Mouse (Mus musculus): ENCODE data around the gene Arfip2. TPM values are rescaled to one million over a fixed set of nuclear protein-coding genes. Genes with fewer than 3 reads are reported as not detected.

Gene Arfip2
- polyA plus RNA-seq (2016; fragmentation: Nextera tagmentation; extraction: Ambion mirVana): 60.0 and 67.4 TPM in 2 replicates

DNA sequence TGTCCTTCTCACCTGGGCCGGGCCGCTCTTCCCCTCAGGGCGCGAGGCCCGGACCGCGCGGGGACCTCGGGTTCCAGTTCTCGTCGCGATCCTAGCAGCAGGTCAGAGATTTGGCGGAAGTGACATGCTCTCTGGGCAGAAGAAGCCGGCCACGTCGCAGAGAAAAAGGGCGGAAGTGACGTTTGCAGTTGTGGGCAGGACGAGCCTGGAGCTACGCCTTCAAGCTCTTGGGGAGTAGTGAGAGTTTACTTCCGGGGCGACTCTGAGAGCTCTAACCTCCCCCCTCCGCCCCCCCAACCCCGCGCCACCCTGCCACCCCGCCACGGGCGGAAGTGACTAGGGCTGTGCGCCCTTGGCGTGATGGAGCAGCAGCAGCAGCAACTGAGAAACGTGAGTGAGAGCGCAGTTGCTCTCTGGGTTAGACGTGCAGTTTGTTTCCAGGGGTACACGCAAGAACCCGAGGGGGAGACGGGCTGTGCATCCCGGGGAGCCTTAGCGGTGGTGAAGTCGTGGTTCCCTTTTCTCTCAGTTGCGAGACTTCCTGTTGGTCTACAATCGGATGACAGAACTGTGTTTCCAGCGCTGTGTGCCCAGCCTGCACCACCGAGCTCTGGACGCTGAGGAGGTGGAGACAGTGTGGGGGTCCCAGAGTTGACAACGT, at the start of gene Arfip2, which contains the start of gene Gm45799:
Arfip2 (minus strand) TSS at position 184 of the 661 bp plus-strand sequence.
Gm45799 (plus strand) TSS at position 320 of the 661 bp plus-strand sequence.
- H3K4me1 ChIP-seq: peaks cover 23% of the 10 kb centered on the region
- H3K27me3 ChIP-seq (ENCODE audit: low read depth, poor library complexity, severe bottlenecking): no peaks in the 10 kb centered on the region; the same call in 1 of the 2 replicates
- DNase-seq (ENCODE audit: low spot score): peak; percentile 95
- H3K36me3 ChIP-seq: peaks cover 54% of the 10 kb centered on the region
- under 1% methylated on average over 45 of the region's 45 CpGs for WGBS
- H3K27ac ChIP-seq: peak within 1 kb of the TSS; percentile 87
- peak within 1 kb of the TSS; percentile 82 for H3K4me3 ChIP-seq
- H3K9me3 ChIP-seq (replicated peaks): no peaks in the 10 kb centered on the region

DNA sequence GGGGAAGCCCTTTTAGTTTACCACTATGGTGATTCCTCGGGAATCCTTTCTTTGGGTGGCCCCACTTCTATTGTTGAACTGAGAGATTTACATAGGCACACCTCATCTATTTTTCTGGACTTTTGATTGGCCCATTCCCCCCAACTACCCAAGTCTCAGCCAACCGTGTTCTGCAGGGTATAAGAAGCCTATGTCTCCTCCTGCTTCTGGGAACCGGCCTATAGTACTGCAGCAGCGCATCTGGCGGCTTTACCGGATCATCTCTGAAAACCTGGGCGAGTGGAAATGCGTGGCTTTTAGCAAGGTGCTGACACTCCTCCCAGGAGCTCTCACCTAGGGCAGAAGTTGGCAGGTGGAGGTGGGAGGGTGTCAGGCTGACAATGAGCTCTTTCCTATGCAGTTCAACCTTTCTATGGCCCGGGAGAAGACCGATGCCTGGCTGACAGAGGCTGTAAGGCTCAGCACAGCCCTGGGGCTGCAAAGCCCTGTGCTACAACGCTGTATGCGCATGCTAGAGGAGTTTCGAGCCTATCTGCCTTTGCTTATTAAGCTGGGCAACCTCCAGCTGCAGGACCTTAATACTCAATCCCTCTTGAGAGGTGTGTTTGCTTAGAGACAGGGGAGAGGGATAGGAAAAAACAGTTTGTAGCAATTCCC, 45.5 kb upstream of the Arfip2 start:
- DNase-seq (ENCODE audit: low spot score): no peak
- no peaks in the 10 kb centered on the region for H3K9me3 ChIP-seq (replicated peaks)
- no peak overlapping the region for H3K27ac ChIP-seq
- peaks cover 4% of the 10 kb centered on the region; the same call in 1 of the 2 replicates for H3K4me1 ChIP-seq
- peak overlapping the region; percentile 25 for H3K4me3 ChIP-seq
- no peaks in the 10 kb centered on the region for H3K36me3 ChIP-seq
- peaks cover 4% of the 10 kb centered on the region; the same call in 1 of the 2 replicates for H3K27me3 ChIP-seq (ENCODE audit: low read depth, poor library complexity, severe bottlenecking)
- 14% methylated on average over 13 of the region's 13 CpGs for WGBS

DNA sequence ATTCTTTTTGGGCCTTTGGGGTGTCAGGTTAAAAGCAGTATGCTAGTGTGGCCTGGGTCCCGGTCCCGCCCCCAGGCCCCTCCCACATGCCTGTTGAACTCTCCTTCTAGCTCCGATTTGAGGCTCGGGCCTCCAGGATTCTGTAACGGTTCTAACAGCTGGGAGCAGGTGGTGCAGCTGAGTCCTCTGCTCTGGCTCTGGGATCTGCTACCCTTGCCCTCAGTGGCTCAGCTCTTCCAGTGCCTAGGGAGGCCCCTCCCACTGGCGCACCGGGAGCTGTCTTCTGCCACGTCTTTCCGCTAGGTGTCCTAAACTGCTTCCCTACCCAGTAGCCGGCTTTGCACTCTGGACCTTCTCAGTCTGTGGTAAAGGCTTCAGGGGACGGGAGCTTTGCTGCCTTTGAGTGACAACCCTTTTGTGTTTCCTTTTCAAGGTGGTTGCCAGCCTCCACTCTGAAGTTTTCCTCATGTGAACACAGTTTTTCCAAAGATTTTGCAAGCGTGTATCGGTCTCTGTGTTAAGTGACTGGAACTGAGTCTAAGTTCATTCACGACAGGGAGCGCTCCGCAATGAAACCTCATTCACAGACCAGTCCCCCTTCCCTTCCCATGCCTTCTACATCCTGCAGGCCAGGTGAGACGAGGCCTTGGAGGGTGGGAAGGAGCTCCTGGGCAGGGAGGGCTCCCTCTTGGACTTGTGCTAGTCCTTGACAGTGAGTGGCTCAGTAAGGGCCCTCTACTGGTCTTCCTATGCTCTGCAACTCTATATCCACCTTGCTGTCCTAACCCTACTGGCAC, 10.6 kb upstream of the Arfip2 start, which contains the start of gene Dnhd1:
Dnhd1 (plus strand) TSS at position 189 of the 797 bp plus-strand sequence.
- 3% methylated on average over 17 of the region's 17 CpGs for WGBS
- DNase-seq (ENCODE audit: low spot score): peak; percentile 78
- Histone ChIP-seq H3K36me3 (peaks cover 8% of the 10 kb centered on the region), H3K27me3 (ENCODE audit: low read depth, poor library complexity, severe bottlenecking) (no peaks in the 10 kb centered on the region), H3K9me3 (replicated peaks) (no peaks in the 10 kb centered on the region), H3K4me1 (peaks cover 15% of the 10 kb centered on the region), H3K4me3 (peak within 1 kb of the TSS; percentile 48), H3K27ac (0 out of 2 replicates have a peak within 1 kb of the TSS, but pooled peaks have one; percentile 53)

DNA sequence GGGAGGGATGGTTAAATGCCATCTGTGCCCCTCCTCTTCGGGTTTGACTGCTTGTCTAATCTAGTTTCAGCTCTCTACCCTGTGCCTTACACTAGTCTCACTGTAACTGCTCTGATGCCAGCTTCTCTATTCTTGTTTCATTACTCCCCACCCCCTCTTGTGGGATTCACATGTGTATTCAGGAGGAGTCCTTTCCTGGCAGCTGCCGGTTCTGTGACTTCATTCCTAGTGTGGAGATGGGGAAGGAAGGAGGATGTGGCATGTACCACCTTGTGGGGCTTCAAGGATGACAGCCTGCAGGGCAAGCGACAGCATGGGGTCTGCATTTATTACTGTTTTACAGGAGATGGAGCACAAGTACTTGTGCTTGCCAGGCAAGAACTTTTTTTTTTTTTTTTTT, 1.7 kb upstream of the Arfip2 start:
- Histone ChIP-seq H3K4me1 (peaks cover 23% of the 10 kb centered on the region), H3K4me3 (peak overlapping the region; percentile 82; the same call in 1 of the 2 replicates), H3K36me3 (peaks cover 43% of the 10 kb centered on the region), H3K27me3 (ENCODE audit: low read depth, poor library complexity, severe bottlenecking) (no peaks in the 10 kb centered on the region), H3K9me3 (replicated peaks) (no peaks in the 10 kb centered on the region), H3K27ac (no peak overlapping the region)
- no peak for DNase-seq (ENCODE audit: low spot score)
- 81% methylated on average over 3 of the region's 3 CpGs for WGBS

DNA sequence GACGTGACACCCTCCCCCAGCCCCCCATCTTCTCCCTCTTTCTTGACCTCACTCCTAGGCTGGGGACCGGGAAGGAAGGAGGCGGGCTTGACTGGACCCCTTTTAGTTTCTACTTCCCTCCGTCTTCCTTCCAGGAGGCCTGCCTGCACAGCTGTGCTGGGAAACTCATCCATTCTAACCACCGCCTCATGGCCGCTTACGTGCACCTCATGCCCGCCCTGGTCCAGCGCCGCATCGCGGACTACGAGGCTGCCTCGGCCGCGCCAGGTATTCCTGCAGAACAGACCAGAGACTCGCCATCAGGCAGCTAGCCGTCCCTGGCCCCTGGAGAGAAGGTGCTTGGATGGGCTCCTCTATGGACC, 659 bp upstream of the Arfip2 start:
- Histone ChIP-seq H3K27ac (peak overlapping the region; percentile 87), H3K36me3 (peaks cover 49% of the 10 kb centered on the region), H3K4me1 (peaks cover 23% of the 10 kb centered on the region), H3K9me3 (replicated peaks) (no peaks in the 10 kb centered on the region), H3K4me3 (peak overlapping the region; percentile 82), H3K27me3 (ENCODE audit: low read depth, poor library complexity, severe bottlenecking) (no peaks in the 10 kb centered on the region)
- 1% methylated on average over 18 of the region's 18 CpGs for WGBS
- no peak for DNase-seq (ENCODE audit: low spot score)

DNA sequence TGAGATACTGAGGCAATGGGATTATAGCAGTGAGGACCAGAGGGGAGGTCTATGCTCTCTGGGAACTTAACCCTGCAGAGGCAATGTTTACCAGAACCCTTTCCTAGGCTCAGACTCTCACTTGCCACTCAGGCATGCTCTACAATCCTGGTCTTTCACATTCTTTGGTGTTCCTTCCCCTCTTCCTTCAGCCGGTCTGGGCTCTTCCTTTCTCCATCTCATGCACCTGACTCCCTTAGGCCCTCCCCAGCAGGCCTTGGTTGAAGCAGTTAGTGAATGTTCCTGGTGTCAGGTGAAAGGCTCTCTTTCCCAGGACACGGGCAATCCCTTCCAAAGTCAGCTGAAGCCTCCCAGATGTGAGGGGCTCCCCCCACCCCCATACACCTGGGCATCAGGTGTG, 460 bp downstream of the Arfip2 start, which contains the start of gene Timm10b:
Timm10b (plus strand) TSS at position 301 of the 400 bp plus-strand sequence.
- 7% methylated on average over 2 of the region's 2 CpGs for WGBS
- no peak for DNase-seq (ENCODE audit: low spot score)

DNA sequence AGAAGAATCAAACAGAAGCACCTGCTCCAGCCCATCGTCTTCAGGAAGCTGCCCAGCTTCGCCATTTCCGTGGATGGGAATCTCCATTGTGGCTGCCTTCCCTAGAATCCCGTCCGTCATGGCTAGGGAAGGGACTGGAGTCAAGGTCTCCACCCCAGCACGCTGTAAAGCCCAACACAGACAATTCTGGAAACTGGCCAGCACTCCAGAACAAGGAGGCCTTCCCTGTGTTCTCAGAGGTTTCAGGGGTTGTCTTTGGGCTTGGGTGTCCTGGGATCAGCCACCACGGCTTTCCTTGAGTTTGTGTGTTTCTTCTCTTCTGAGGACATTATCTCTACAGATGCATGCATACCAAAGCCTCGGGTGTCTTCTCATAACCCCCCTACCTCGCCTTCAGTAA, 912 bp downstream of the Arfip2 start:
- H3K4me3 ChIP-seq: peak overlapping the region; percentile 82
- DNase-seq (ENCODE audit: low spot score): no peak
- peaks cover 55% of the 10 kb centered on the region for H3K36me3 ChIP-seq
- peaks cover 5% of the 10 kb centered on the region for H3K27me3 ChIP-seq (ENCODE audit: low read depth, poor library complexity, severe bottlenecking)
- H3K27ac ChIP-seq: no peak overlapping the region; the same call in 1 of the 2 replicates
- 82% methylated on average over 9 of the region's 9 CpGs for WGBS
- H3K4me1 ChIP-seq: peaks cover 27% of the 10 kb centered on the region
- H3K9me3 ChIP-seq (replicated peaks): no peaks in the 10 kb centered on the region

More for the DNA sequence above, 460 bp downstream of the Arfip2 start, which contains the start of gene Timm10b:
- peak within 1 kb of the TSS; percentile 87 for H3K27ac ChIP-seq
- H3K9me3 ChIP-seq (replicated peaks): no peaks in the 10 kb centered on the region
- H3K4me3 ChIP-seq: peak within 1 kb of the TSS; percentile 82
- H3K36me3 ChIP-seq: peaks cover 57% of the 10 kb centered on the region
- peaks cover under 1% of the 10 kb centered on the region; the same call in 1 of the 2 replicates for H3K27me3 ChIP-seq (ENCODE audit: low read depth, poor library complexity, severe bottlenecking)
- H3K4me1 ChIP-seq: peaks cover 23% of the 10 kb centered on the region

DNA sequence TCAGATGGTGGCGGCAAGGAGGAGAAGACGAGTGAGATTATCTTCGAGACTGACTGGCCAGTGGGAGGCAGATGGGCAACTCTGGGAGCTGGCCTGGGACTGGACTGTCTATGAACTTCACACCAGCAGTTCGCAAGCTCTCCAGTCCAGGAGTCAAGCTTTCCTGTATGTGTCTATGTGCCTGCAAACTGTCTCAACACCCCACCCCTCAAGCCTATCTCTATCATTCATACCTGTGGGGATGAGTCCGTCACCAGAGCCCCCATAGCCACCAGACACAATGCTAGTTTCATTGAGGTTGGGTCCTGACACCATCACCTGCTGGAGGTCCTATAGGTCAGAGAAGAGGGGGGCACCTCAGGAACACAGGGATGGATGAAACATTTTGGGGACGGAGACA, 1.4 kb downstream of the Arfip2 start:
- Histone ChIP-seq H3K36me3 (peaks cover 50% of the 10 kb centered on the region), H3K27me3 (ENCODE audit: low read depth, poor library complexity, severe bottlenecking) (peaks cover 6% of the 10 kb centered on the region), H3K9me3 (replicated peaks) (no peaks in the 10 kb centered on the region), H3K4me3 (peak overlapping the region; percentile 82; the same call in 1 of the 2 replicates), H3K4me1 (peaks cover 32% of the 10 kb centered on the region), H3K27ac (no peak overlapping the region)
- no peak for DNase-seq (ENCODE audit: low spot score)
- WGBS: 93% methylated on average over 6 of the region's 6 CpGs

DNA sequence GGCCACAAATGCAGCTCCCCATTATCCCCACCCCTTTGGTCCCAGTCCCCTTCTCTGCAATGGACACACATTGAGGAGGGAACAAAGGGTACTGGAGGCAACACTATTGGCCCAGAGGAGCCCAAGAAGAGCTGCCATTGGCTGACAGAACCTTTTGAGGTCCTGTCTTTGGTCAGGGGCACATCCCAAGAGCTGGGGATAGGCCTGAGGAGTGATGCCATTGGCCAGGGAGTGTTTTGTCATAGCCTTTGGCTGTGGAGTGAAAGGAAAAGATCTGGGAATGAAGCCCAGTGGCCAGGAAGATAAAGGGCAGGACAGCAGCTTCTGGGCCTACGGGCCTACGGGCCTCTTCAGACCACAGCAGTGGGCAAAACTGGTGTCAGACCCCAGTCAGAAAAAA, 4.5 kb downstream of the Arfip2 start:
- Histone ChIP-seq H3K27me3 (ENCODE audit: low read depth, poor library complexity, severe bottlenecking) (peaks cover 6% of the 10 kb centered on the region), H3K36me3 (peaks cover 38% of the 10 kb centered on the region), H3K4me1 (peaks cover 30% of the 10 kb centered on the region), H3K9me3 (replicated peaks) (no peaks in the 10 kb centered on the region), H3K27ac (no peak overlapping the region), H3K4me3 (no peak overlapping the region)
- DNase-seq (ENCODE audit: low spot score): no peak
- 100% methylated on average over 2 of the region's 2 CpGs for WGBS

DNA sequence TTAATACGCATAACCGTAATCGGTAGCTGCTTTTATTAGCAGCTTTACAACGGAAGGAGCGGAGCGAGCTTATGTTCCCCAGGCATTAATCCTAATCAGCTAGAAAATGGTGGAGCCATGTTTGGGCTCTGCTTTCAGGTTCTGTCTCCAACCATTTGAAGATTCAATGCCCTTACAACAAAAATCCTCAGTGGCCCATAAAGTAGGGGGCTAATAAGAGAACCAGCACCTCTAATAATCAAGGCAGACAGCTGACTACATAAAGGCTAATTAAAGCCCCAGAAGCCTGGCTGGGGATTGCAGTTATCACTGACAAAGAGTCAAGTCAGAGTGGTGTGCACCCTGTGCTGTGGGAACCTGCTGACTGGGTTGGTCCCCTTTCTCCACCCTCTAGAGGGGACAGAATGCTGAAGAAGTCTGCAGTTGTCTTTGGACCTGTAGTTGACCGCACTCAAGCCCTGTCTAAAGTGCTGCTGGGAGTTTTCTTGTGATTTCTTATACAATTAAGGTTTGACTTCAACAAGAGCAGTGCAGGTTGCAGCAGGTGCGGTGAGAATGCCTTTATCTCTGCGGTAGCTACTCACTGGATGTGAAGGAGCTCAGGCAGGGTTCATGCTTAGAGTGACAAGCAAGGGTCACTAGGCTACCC, 5.8 kb downstream of the Arfip2 start:
- peak overlapping the region; percentile 76 for H3K4me3 ChIP-seq
- H3K9me3 ChIP-seq (replicated peaks): no peaks in the 10 kb centered on the region
- H3K36me3 ChIP-seq: peaks cover 38% of the 10 kb centered on the region
- H3K27me3 ChIP-seq (ENCODE audit: low read depth, poor library complexity, severe bottlenecking): peaks cover 6% of the 10 kb centered on the region
- H3K27ac ChIP-seq: no peak overlapping the region
- no peak for DNase-seq (ENCODE audit: low spot score)
- WGBS: 58% methylated on average over 9 of the region's 9 CpGs
- peaks cover 24% of the 10 kb centered on the region for H3K4me1 ChIP-seq

DNA sequence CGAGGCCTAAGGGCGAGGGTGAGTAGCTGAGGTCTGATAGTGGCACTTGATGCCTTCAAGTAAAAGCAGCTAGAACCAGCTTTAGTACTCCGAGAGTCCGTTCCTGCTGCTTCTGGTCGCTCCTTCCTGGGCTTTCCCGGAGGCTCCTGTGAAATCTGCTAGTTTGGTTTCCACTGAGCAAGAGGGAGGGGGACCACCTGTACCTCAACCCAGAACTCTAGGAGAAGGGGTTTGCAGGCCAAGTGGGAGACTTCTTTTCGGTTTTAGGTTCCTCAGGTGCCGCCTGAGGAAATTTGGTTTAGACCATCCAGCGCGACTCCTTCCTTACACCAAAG, 6.4 kb downstream of the Arfip2 start:
- H3K4me3 ChIP-seq: peak overlapping the region; percentile 76
- H3K4me1 ChIP-seq: peaks cover 20% of the 10 kb centered on the region
- H3K36me3 ChIP-seq: peaks cover 37% of the 10 kb centered on the region
- H3K27ac ChIP-seq: peak overlapping the region; percentile 88
- H3K9me3 ChIP-seq (replicated peaks): no peaks in the 10 kb centered on the region
- no peak for DNase-seq (ENCODE audit: low spot score)
- WGBS: 6% methylated on average over 10 of the region's 10 CpGs
- peaks cover 6% of the 10 kb centered on the region for H3K27me3 ChIP-seq (ENCODE audit: low read depth, poor library complexity, severe bottlenecking)

DNA sequence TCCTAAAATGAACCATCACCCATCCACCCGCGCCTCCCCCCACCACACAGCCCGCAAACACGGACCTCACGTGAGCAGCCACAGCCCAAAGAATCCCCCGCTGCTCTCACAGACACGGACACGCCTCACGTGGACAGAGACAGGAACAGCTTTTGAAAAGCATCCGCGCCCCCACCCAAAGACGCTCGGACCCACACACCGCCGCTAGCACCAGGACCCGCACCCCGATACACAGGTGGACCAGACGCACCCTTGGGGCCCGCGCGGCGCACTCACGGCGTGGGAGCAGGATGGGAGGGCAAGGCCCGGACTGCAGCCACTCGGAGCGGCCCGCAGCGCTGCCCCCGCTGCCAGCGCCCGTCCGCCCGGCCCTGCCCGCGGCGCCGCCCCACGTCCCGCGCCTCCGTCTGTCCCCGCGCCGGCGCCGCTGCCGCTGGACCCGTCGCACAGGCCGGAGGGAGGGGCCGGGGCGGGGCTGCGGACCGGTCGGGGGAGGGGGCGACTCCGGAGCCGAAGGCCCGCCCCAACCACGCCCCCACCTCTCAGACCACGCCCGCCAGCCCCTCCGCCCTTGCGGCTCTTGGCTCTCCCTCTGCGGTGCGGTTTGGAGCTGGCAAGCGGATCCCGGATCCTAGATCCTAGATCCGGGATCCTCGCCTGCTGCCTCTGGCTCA, 7.0 kb downstream of the Arfip2 start, which contains the start of gene Trim3:
Trim3 (minus strand) TSS at position 445 of the 674 bp plus-strand sequence.
- peak; percentile 94 for DNase-seq (ENCODE audit: low spot score)
- WGBS: under 1% methylated on average over 66 of the region's 71 CpGs
- peaks cover 6% of the 10 kb centered on the region for H3K27me3 ChIP-seq (ENCODE audit: low read depth, poor library complexity, severe bottlenecking)
- H3K36me3 ChIP-seq: peaks cover 32% of the 10 kb centered on the region
- no peaks in the 10 kb centered on the region for H3K9me3 ChIP-seq (replicated peaks)
- H3K4me1 ChIP-seq: peaks cover 20% of the 10 kb centered on the region
- H3K27ac ChIP-seq: peak within 1 kb of the TSS; percentile 88
- H3K4me3 ChIP-seq: peak within 1 kb of the TSS; percentile 76
